Mouse (Mus musculus): ENCODE measurements around the gene Kpna6. TPM values are rescaled to one million over a fixed set of nuclear protein-coding genes. Genes with fewer than 3 reads are reported as not detected.

Kpna6 gene
- polyA plus RNA-seq, 1 experiment from 2014 or later, result 14.7 TPM

GRCm38 (mm10) chr4:129640101-129640637, 32.4 kb downstream of the Kpna6 start:
- H3K9me3 ChIP-seq (replicated peaks), result no peaks in the 10 kb centered on the region
- DNase-seq (ENCODE audit: low spot score), result no peak
- 11% methylated on average over 17 of the region's 17 CpGs for WGBS
- H3K27me3 ChIP-seq (ENCODE audit: low read depth, poor library complexity, severe bottlenecking), result no peaks in the 10 kb centered on the region
- H3K4me3 ChIP-seq, result peak overlapping the region; percentile 83
- H3K36me3 ChIP-seq, result peaks cover 59% of the 10 kb centered on the region
- peak overlapping the region; percentile 93 for H3K27ac ChIP-seq (replicated peaks)
- peaks cover 28% of the 10 kb centered on the region for H3K4me1 ChIP-seq

- WGBS, result 89% methylated on average over 15 of the region's 15 CpGs
- Histone ChIP-seq H3K4me3 (peak overlapping the region; percentile 83), H3K27me3 (ENCODE audit: low read depth, poor library complexity, severe bottlenecking) (no peaks in the 10 kb centered on the region), H3K27ac (replicated peaks) (peak overlapping the region; percentile 93; the same call in 1 of the 2 replicates), H3K4me1 (peaks cover 28% of the 10 kb centered on the region), H3K36me3 (peaks cover 59% of the 10 kb centered on the region), H3K9me3 (replicated peaks) (no peaks in the 10 kb centered on the region)
- DNase-seq (ENCODE audit: low spot score), result no peak
These were observed 33.3 kb downstream of the Kpna6 start for GRCm38 (mm10) chr4:129639221-129639620.

- Histone ChIP-seq H3K9me3 (replicated peaks) (no peaks in the 10 kb centered on the region), H3K27ac (replicated peaks) (no peak overlapping the region), H3K4me1 (peaks cover 7% of the 10 kb centered on the region), H3K4me3 (no peak overlapping the region), H3K27me3 (ENCODE audit: low read depth, poor library complexity, severe bottlenecking) (no peaks in the 10 kb centered on the region), H3K36me3 (peaks cover 99% of the 10 kb centered on the region)
- DNase-seq (ENCODE audit: low spot score), result no peak
- WGBS, result 93% methylated on average over 6 of the region's 6 CpGs
These were observed 38.7 kb downstream of the Kpna6 start for GRCm38 (mm10) chr4:129633852-129634251.

GRCm38 (mm10) chr4:129631867-129632266, 40.7 kb downstream of the Kpna6 start:
- H3K27ac ChIP-seq (replicated peaks), result no peak overlapping the region
- peaks cover 100% of the 10 kb centered on the region for H3K36me3 ChIP-seq
- H3K9me3 ChIP-seq (replicated peaks), result no peaks in the 10 kb centered on the region
- no peak overlapping the region for H3K4me3 ChIP-seq
- no peak for DNase-seq (ENCODE audit: low spot score)
- H3K27me3 ChIP-seq (ENCODE audit: low read depth, poor library complexity, severe bottlenecking), result no peaks in the 10 kb centered on the region
- H3K4me1 ChIP-seq, result no peaks in the 10 kb centered on the region
- WGBS, result 94% methylated on average over 12 of the region's 12 CpGs

GRCm38 (mm10) chr4:129630944-129631343, 41.6 kb downstream of the Kpna6 start:
- Histone ChIP-seq H3K9me3 (replicated peaks) (no peaks in the 10 kb centered on the region), H3K4me3 (no peak overlapping the region), H3K36me3 (peaks cover 100% of the 10 kb centered on the region), H3K27me3 (ENCODE audit: low read depth, poor library complexity, severe bottlenecking) (no peaks in the 10 kb centered on the region), H3K4me1 (no peaks in the 10 kb centered on the region), H3K27ac (replicated peaks) (no peak overlapping the region)
- 90% methylated on average over 4 of the region's 4 CpGs for WGBS
- DNase-seq (ENCODE audit: low spot score), result no peak

- Histone ChIP-seq H3K27ac (replicated peaks) (no peak overlapping the region), H3K36me3 (peaks cover 52% of the 10 kb centered on the region), H3K27me3 (ENCODE audit: low read depth, poor library complexity, severe bottlenecking) (no peaks in the 10 kb centered on the region), H3K4me3 (no peak overlapping the region), H3K4me1 (peaks cover 43% of the 10 kb centered on the region), H3K9me3 (replicated peaks) (no peaks in the 10 kb centered on the region)
- no peak for DNase-seq (ENCODE audit: low spot score)
- 80% methylated on average over 6 of the region's 6 CpGs for WGBS
These were observed 46.5 kb downstream of the Kpna6 start for GRCm38 (mm10) chr4:129626035-129626434.

- Histone ChIP-seq H3K27ac (replicated peaks) (peak overlapping the region; percentile 89; the same call in 1 of the 2 replicates), H3K27me3 (ENCODE audit: low read depth, poor library complexity, severe bottlenecking) (no peaks in the 10 kb centered on the region), H3K4me1 (peaks cover 43% of the 10 kb centered on the region), H3K4me3 (peak overlapping the region; percentile 73; the same call in 1 of the 2 replicates), H3K36me3 (peaks cover 47% of the 10 kb centered on the region), H3K9me3 (replicated peaks) (no peaks in the 10 kb centered on the region)
- 38% methylated on average over 4 of the region's 4 CpGs for WGBS
- DNase-seq (ENCODE audit: low spot score), result no peak
These were observed 47.1 kb downstream of the Kpna6 start for GRCm38 (mm10) chr4:129625496-129625895.

GRCm38 (mm10) chr4:129625029-129625370, 47.6 kb downstream of the Kpna6 start:
- H3K9me3 ChIP-seq (replicated peaks), result no peaks in the 10 kb centered on the region
- WGBS, result 2% methylated on average over 6 of the region's 6 CpGs
- peak; percentile 68 for DNase-seq (ENCODE audit: low spot score)
- H3K4me3 ChIP-seq, result peak overlapping the region; percentile 73
- H3K27ac ChIP-seq (replicated peaks), result peak overlapping the region; percentile 89
- peaks cover 43% of the 10 kb centered on the region for H3K4me1 ChIP-seq
- peaks cover 42% of the 10 kb centered on the region for H3K36me3 ChIP-seq
- no peaks in the 10 kb centered on the region for H3K27me3 ChIP-seq (ENCODE audit: low read depth, poor library complexity, severe bottlenecking)

GRCm38 (mm10) chr4:129624281-129625028, 48.1 kb downstream of the Kpna6 start:
- WGBS, result 1% methylated on average over 18 of the region's 18 CpGs
- H3K36me3 ChIP-seq, result peaks cover 37% of the 10 kb centered on the region

GRCm38 (mm10) chr4:129623681-129624091, 48.9 kb downstream of the Kpna6 start, which contains the start of gene Ccdc28b:
TSS of gene Ccdc28b (minus strand) at chr4:129623947.
- H3K4me1 ChIP-seq, result peaks cover 46% of the 10 kb centered on the region
- peaks cover 29% of the 10 kb centered on the region for H3K36me3 ChIP-seq
- no peaks in the 10 kb centered on the region for H3K27me3 ChIP-seq (ENCODE audit: low read depth, poor library complexity, severe bottlenecking)
- peak within 1 kb of the TSS; percentile 89 for H3K27ac ChIP-seq (replicated peaks)
- peak; percentile 61 for DNase-seq (ENCODE audit: low spot score)
- WGBS, result under 1% methylated on average over 10 of the region's 10 CpGs
- no peaks in the 10 kb centered on the region for H3K9me3 ChIP-seq (replicated peaks)
- H3K4me3 ChIP-seq, result peak within 1 kb of the TSS; percentile 73

More at GRCm38 (mm10) chr4:129624281-129625028, 48.1 kb downstream of the Kpna6 start:
- Histone ChIP-seq H3K4me3 (peak overlapping the region; percentile 73), H3K27me3 (ENCODE audit: low read depth, poor library complexity, severe bottlenecking) (no peaks in the 10 kb centered on the region), H3K4me1 (peaks cover 43% of the 10 kb centered on the region), H3K27ac (replicated peaks) (peak overlapping the region; percentile 89), H3K9me3 (replicated peaks) (no peaks in the 10 kb centered on the region)
- peak; percentile 84 for DNase-seq (ENCODE audit: low spot score)

- Histone ChIP-seq H3K9me3 (replicated peaks) (no peaks in the 10 kb centered on the region), H3K27me3 (ENCODE audit: low read depth, poor library complexity, severe bottlenecking) (no peaks in the 10 kb centered on the region), H3K4me3 (peak overlapping the region; percentile 73), H3K36me3 (peaks cover 22% of the 10 kb centered on the region), H3K4me1 (peaks cover 53% of the 10 kb centered on the region), H3K27ac (replicated peaks) (peak overlapping the region; percentile 89)
- WGBS, result 22% methylated on average over 8 of the region's 8 CpGs
- no peak for DNase-seq (ENCODE audit: low spot score)
These were observed 49.6 kb downstream of the Kpna6 start for GRCm38 (mm10) chr4:129622803-129623535.

- Histone ChIP-seq H3K4me3 (peak overlapping the region; percentile 73), H3K36me3 (peaks cover 17% of the 10 kb centered on the region), H3K27ac (replicated peaks) (peak overlapping the region; percentile 89), H3K27me3 (ENCODE audit: low read depth, poor library complexity, severe bottlenecking) (no peaks in the 10 kb centered on the region), H3K4me1 (peaks cover 57% of the 10 kb centered on the region), H3K9me3 (replicated peaks) (no peaks in the 10 kb centered on the region)
- WGBS, result 80% methylated on average over 11 of the region's 11 CpGs
- DNase-seq (ENCODE audit: low spot score), result no peak
These were observed 50.3 kb downstream of the Kpna6 start for GRCm38 (mm10) chr4:129622120-129622802.
